Mouse (Mus musculus): Measurements from ENCODE around the gene Ptprn. TPM values are rescaled to one million over a fixed set of nuclear protein-coding genes. Genes with fewer than 3 reads are reported as not detected.

Ptprn gene
- polyA plus RNA-seq, 1 experiment from 2014 or later: 3.4 TPM

DNA sequence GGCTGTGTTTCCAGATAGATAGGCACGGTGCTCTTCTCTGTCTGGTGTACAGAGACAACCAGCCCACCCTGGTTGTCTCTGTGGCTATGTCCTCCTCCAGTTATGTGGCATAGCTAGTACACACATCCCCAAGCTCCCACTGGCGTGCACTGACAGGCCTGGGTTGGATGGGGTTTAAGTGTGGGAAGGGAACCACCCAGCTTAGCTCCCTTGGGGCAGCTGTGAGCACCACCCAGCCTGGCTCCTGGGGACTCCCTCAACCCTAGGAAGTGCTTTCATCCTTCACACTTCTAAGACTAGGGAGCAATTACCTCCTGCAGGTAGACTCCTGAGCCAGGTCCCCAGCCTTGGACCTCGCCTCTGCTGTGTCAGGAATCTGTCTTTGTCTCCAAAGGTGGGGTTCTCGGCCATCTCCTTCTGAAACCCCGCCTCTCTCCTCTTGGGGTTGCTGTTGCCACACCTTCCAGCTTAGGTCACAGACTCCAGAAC, 32.6 kb downstream of the Ptprn start, which contains the start of gene A630095N17Rik:
A630095N17Rik (minus strand) TSS at position 439 of the 489 bp plus-strand sequence.
- Histone ChIP-seq H3K27me3 (replicated peaks; ENCODE audit: control insufficient read depth, insufficient read depth, low read length) (no peaks in the 10 kb centered on the region), H3K4me2 (ENCODE audit: low read length) (no peak within 1 kb of the TSS), H3K4me1 (replicated peaks; ENCODE audit: control insufficient read depth, insufficient read depth, low read length) (no peaks in the 10 kb centered on the region; the same call in 1 of the 2 replicates), H3K36me3 (ENCODE audit: control insufficient read depth, insufficient read depth, low read length) (no peaks in the 10 kb centered on the region), H3K9ac (ENCODE audit: low read length) (no peak within 1 kb of the TSS), H3K9me3 (ENCODE audit: control insufficient read depth, low read length) (no peaks in the 10 kb centered on the region), H3K27ac (ENCODE audit: low read depth) (no peak within 1 kb of the TSS), H3K4me3 (ENCODE audit: low read depth, low read length) (no peak within 1 kb of the TSS)
- ATAC-seq (replicated peaks; ENCODE audit: low FRiP score, low TSS enrichment, low read depth) (no peak), DNase-seq (ENCODE audit: low spot score) (no peak)
- 66% methylated on average over 5 of the region's 5 CpGs for WGBS

DNA sequence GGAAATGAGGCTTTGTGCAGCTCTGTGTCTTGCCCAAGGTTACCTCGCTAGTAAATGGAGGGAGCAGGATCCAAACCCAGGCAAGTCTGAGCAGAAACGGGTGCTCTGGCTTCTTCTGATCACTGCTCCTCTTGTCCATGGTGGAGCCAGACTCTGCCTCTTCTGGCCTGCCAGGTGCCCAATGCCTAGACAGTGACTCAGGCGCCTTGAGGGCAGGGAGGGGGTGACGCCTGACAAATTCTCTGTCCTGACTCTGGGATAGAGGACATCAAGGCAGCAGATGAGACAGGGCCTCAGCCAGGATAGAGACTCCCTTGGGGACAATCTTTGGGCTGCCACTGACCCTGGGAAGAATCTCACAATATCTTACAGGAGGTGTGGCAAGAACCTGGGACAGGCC, 33.1 kb downstream of the Ptprn start:
- WGBS: 76% methylated on average over 4 of the region's 4 CpGs
- DNase-seq (ENCODE audit: low spot score) (no peak), ATAC-seq (replicated peaks; ENCODE audit: low FRiP score, low TSS enrichment, low read depth) (no peak)
- Histone ChIP-seq H3K27me3 (replicated peaks; ENCODE audit: control insufficient read depth, insufficient read depth, low read length) (no peaks in the 10 kb centered on the region), H3K9ac (ENCODE audit: low read length) (no peak overlapping the region), H3K36me3 (ENCODE audit: control insufficient read depth, insufficient read depth, low read length) (no peaks in the 10 kb centered on the region), H3K27ac (ENCODE audit: low read depth) (no peak overlapping the region), H3K9me3 (ENCODE audit: control insufficient read depth, low read length) (no peaks in the 10 kb centered on the region), H3K4me3 (ENCODE audit: low read depth, low read length) (no peak overlapping the region), H3K4me2 (ENCODE audit: low read length) (no peak overlapping the region), H3K4me1 (replicated peaks; ENCODE audit: control insufficient read depth, insufficient read depth, low read length) (no peaks in the 10 kb centered on the region; the same call in 1 of the 2 replicates)

DNA sequence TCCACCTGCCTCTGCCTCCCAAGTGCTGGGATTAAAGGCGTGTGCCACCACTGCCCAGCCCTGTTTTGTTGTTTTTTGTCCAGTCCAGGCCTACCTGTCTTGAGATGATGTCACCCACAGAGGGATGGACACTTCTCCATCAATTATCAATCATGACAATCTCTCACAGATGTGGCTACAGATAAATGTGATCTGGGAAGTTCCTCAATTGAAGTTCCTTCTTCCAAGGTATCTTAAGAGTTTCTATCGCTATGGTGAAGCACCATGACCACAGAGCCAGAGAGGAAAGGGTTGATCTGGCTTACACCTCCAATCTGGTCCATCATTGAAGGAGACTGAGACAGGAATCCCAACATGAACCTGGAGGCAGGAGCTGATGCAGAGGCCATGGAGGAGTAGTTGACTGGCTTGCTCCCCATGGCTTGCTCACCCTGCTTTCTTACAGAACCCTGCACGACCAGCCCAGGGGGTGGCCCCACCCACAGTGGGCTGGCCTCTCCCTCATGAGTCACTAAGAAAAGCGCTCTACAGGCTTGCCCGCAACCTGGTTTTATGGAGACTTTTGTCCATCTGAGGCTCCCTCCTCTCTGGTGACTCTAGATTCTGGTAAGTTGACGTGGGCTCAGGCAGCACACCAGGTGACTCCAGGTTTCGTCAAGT, 33.8 kb downstream of the Ptprn start:
- Histone ChIP-seq H3K9ac (ENCODE audit: low read length) (no peak overlapping the region), H3K4me3 (ENCODE audit: low read depth, low read length) (no peak overlapping the region), H3K27me3 (replicated peaks; ENCODE audit: control insufficient read depth, insufficient read depth, low read length) (no peaks in the 10 kb centered on the region), H3K36me3 (ENCODE audit: control insufficient read depth, insufficient read depth, low read length) (no peaks in the 10 kb centered on the region), H3K4me2 (ENCODE audit: low read length) (no peak overlapping the region), H3K4me1 (replicated peaks; ENCODE audit: control insufficient read depth, insufficient read depth, low read length) (no peaks in the 10 kb centered on the region), H3K9me3 (ENCODE audit: control insufficient read depth, low read length) (no peaks in the 10 kb centered on the region), H3K27ac (ENCODE audit: low read depth) (no peak overlapping the region)
- ATAC-seq (replicated peaks; ENCODE audit: low FRiP score, low TSS enrichment, low read depth) (no peak), DNase-seq (ENCODE audit: low spot score) (no peak)
- WGBS: 72% methylated on average over 7 of the region's 7 CpGs

DNA sequence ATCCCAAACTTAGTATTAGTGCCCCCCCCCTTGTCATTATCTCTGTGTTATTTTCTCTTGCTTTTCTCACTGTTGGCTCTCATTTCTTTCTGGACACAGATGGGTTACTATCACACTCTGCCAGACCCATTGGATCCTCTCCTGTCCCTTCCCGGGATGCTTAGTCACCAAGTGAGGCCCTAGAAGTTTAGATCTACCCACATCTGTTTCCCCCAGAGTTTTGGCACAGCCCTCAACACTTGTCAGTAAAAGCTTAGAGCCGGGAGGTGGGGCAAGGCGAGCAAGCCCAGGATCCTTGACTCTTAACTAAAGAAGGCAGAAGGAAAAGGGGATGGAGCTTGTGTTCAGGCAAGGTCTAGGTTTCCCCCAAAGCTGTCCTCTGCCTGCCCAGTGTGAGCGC, 35.1 kb downstream of the Ptprn start:
- Histone ChIP-seq H3K27ac (ENCODE audit: low read depth) (no peak overlapping the region), H3K9ac (ENCODE audit: low read length) (no peak overlapping the region), H3K36me3 (ENCODE audit: control insufficient read depth, insufficient read depth, low read length) (no peaks in the 10 kb centered on the region), H3K4me1 (replicated peaks; ENCODE audit: control insufficient read depth, insufficient read depth, low read length) (no peaks in the 10 kb centered on the region), H3K4me3 (ENCODE audit: low read depth, low read length) (no peak overlapping the region), H3K27me3 (replicated peaks; ENCODE audit: control insufficient read depth, insufficient read depth, low read length) (no peaks in the 10 kb centered on the region), H3K4me2 (ENCODE audit: low read length) (no peak overlapping the region), H3K9me3 (ENCODE audit: control insufficient read depth, low read length) (no peaks in the 10 kb centered on the region)
- WGBS: 67% methylated on average over 4 of the region's 4 CpGs
- DNase-seq (ENCODE audit: low spot score) (no peak), ATAC-seq (replicated peaks; ENCODE audit: low FRiP score, low TSS enrichment, low read depth) (no peak)

DNA sequence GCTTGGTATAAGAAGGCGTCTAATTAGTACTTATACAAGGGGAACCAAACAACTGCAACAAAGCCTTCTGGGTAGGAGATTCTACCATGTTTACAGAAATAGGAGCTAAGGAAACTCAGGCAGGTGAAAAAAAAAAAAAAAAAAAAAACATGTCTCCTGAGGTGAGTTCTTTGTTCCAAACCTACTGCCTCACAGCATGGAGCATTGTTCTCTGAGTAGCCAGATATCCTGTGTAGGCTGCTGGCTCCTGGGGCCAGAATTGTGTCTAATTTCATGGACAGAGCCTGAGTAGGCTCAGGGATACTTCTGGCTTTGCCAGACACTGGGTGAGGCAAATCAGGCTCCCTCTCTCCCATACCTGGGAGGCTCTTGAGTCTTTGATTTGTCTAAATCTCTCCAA, 36.6 kb downstream of the Ptprn start:
- Histone ChIP-seq H3K27ac (ENCODE audit: low read depth) (no peak overlapping the region), H3K9me3 (ENCODE audit: control insufficient read depth, low read length) (no peaks in the 10 kb centered on the region), H3K36me3 (ENCODE audit: control insufficient read depth, insufficient read depth, low read length) (no peaks in the 10 kb centered on the region), H3K4me2 (ENCODE audit: low read length) (no peak overlapping the region), H3K9ac (ENCODE audit: low read length) (no peak overlapping the region), H3K4me3 (ENCODE audit: low read depth, low read length) (no peak overlapping the region), H3K27me3 (replicated peaks; ENCODE audit: control insufficient read depth, insufficient read depth, low read length) (no peaks in the 10 kb centered on the region), H3K4me1 (replicated peaks; ENCODE audit: control insufficient read depth, insufficient read depth, low read length) (no peaks in the 10 kb centered on the region)
- DNase-seq (ENCODE audit: low spot score) (no peak), ATAC-seq (replicated peaks; ENCODE audit: low FRiP score, low TSS enrichment, low read depth) (no peak)
- WGBS: 80% methylated on average over 1 of the region's 1 CpGs

DNA sequence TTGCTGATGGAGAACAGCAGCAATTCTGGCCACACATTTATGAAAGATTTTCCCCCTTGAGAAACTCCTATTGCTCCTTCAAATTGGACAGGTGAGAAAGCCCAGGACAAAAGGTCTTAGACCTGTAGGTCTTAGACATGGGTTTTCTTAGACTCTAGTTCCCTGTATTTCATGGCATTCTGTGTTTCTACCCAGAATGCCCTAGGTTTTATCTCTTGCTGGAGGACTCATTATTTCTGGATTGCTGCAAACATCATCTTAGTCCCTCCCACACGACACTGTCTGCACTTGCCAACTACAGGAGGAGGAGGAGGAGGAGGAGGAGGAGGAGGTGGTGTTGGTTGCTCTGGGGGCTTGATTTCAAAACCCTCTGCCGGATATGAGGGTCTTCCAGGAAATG, 38.2 kb downstream of the Ptprn start:
- peaks cover 4% of the 10 kb centered on the region for H3K27me3 ChIP-seq (replicated peaks; ENCODE audit: control insufficient read depth, insufficient read depth, low read length)
- no peak overlapping the region for H3K4me3 ChIP-seq (ENCODE audit: low read depth, low read length)
- WGBS: 58% methylated on average over 2 of the region's 2 CpGs

DNA sequence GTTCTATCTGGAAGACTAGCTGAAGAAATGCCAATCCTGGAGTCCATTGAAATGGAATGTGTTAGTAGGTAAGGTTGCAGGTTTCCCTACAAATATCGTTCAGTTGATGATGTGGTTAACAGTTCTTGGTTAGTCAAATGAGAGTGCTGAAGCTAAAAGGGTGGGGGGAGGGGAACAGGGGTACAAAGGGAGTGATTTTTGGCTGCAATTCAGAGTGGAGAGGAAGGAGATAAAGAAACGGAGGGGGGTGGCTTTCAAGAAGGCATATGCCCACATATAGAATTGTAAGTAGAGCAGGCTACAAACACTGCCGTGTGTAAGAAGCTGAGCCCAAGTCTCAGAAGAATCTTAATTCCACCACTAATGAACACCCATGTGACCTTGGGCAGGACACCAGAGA, 38.8 kb downstream of the Ptprn start:
- ATAC-seq (replicated peaks; ENCODE audit: low FRiP score, low TSS enrichment, low read depth) (no peak), DNase-seq (ENCODE audit: low spot score) (no peak)
- Histone ChIP-seq H3K4me2 (ENCODE audit: low read length) (no peak overlapping the region), H3K27ac (ENCODE audit: low read depth) (no peak overlapping the region), H3K27me3 (replicated peaks; ENCODE audit: control insufficient read depth, insufficient read depth, low read length) (peaks cover 10% of the 10 kb centered on the region), H3K9me3 (ENCODE audit: control insufficient read depth, low read length) (no peaks in the 10 kb centered on the region), H3K9ac (ENCODE audit: low read length) (no peak overlapping the region), H3K36me3 (ENCODE audit: control insufficient read depth, insufficient read depth, low read length) (no peaks in the 10 kb centered on the region), H3K4me3 (ENCODE audit: low read depth, low read length) (no peak overlapping the region), H3K4me1 (replicated peaks; ENCODE audit: control insufficient read depth, insufficient read depth, low read length) (no peaks in the 10 kb centered on the region)
- WGBS: 79% methylated on average over 3 of the region's 3 CpGs

More for the DNA sequence above, 38.2 kb downstream of the Ptprn start:
- no peaks in the 10 kb centered on the region for H3K4me1 ChIP-seq (replicated peaks; ENCODE audit: control insufficient read depth, insufficient read depth, low read length)
- ATAC-seq (replicated peaks; ENCODE audit: low FRiP score, low TSS enrichment, low read depth) (no peak), DNase-seq (ENCODE audit: low spot score) (no peak)
- no peak overlapping the region for H3K9ac ChIP-seq (ENCODE audit: low read length)
- H3K36me3 ChIP-seq (ENCODE audit: control insufficient read depth, insufficient read depth, low read length): no peaks in the 10 kb centered on the region
- no peak overlapping the region for H3K4me2 ChIP-seq (ENCODE audit: low read length)
- H3K27ac ChIP-seq (ENCODE audit: low read depth): no peak overlapping the region
- H3K9me3 ChIP-seq (ENCODE audit: control insufficient read depth, low read length): no peaks in the 10 kb centered on the region

DNA sequence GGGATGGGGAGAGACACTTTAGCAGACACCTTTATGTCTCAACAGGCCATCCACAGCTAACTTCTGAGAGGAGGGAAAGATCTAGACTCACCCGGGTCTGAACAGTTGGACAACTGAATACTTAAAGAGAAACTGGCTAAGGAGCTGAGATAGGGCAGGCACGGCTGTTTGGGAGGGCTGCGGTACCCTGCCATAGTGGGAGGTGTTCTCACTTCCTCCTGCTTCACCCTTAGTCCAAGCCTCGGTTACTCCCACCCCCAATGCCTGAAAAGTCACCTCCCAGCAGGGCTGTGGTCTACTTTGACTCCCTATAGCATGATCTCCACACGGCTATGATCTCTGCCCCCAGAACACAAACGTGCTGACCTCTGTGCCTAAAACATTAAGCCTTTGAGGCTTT, 40.8 kb downstream of the Ptprn start:
- no peak overlapping the region for H3K4me2 ChIP-seq (ENCODE audit: low read length)
- WGBS: 71% methylated on average over 6 of the region's 6 CpGs
- no peak overlapping the region for H3K4me3 ChIP-seq (ENCODE audit: low read depth, low read length)
- no peaks in the 10 kb centered on the region for H3K9me3 ChIP-seq (ENCODE audit: control insufficient read depth, low read length)
- H3K9ac ChIP-seq (ENCODE audit: low read length): no peak overlapping the region
- H3K27me3 ChIP-seq (replicated peaks; ENCODE audit: control insufficient read depth, insufficient read depth, low read length): peaks cover 29% of the 10 kb centered on the region
- H3K36me3 ChIP-seq (ENCODE audit: control insufficient read depth, insufficient read depth, low read length): no peaks in the 10 kb centered on the region
- DNase-seq (ENCODE audit: low spot score) (no peak), ATAC-seq (replicated peaks; ENCODE audit: low FRiP score, low TSS enrichment, low read depth) (no peak)
- H3K27ac ChIP-seq (ENCODE audit: low read depth): no peak overlapping the region
- peaks cover 5% of the 10 kb centered on the region for H3K4me1 ChIP-seq (replicated peaks; ENCODE audit: control insufficient read depth, insufficient read depth, low read length)

DNA sequence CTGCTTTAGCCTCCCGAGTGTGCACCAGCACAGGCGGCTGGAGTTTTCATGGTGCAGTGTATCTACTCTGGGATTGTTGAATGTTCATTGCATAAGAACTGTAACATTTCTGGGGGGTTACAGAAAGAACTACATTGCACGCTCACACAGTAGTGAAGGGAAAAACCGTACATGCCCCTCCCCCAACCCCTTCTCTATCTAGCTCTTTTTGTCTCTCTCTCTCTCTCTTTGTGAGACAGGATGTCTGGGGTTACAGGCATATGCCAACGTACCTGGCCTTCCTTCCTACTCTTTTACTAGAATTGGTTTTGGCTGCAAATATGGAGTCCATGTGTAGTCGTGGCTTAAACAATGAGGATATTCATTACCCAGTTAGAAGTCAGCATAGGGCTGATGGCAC, 41.4 kb downstream of the Ptprn start:
- DNase-seq (ENCODE audit: low spot score) (no peak), ATAC-seq (replicated peaks; ENCODE audit: low FRiP score, low TSS enrichment, low read depth) (no peak)
- Histone ChIP-seq H3K4me3 (ENCODE audit: low read depth, low read length) (no peak overlapping the region), H3K27ac (ENCODE audit: low read depth) (no peak overlapping the region), H3K36me3 (ENCODE audit: control insufficient read depth, insufficient read depth, low read length) (no peaks in the 10 kb centered on the region), H3K27me3 (replicated peaks; ENCODE audit: control insufficient read depth, insufficient read depth, low read length) (peaks cover 35% of the 10 kb centered on the region), H3K4me1 (replicated peaks; ENCODE audit: control insufficient read depth, insufficient read depth, low read length) (peaks cover 5% of the 10 kb centered on the region), H3K4me2 (ENCODE audit: low read length) (no peak overlapping the region), H3K9me3 (ENCODE audit: control insufficient read depth, low read length) (no peaks in the 10 kb centered on the region), H3K9ac (ENCODE audit: low read length) (no peak overlapping the region)
- 85% methylated on average over 6 of the region's 6 CpGs for WGBS

Measured in intestine, embryonic 14.5 days (tissue).